Mouse (Mus musculus): ENCODE data around the gene Slc27a5. TPM values are rescaled to one million over a fixed set of nuclear protein-coding genes. Genes with fewer than 3 reads are reported as not detected.

Gene Slc27a5
- total RNA-seq, 2 experiments from 2014 or later: 0.15 to 0.22 TPM

GRCm38 (mm10) chr7:13015217-13015616 is 17.2 kb upstream of the Slc27a5 start:
- Histone ChIP-seq H3K27ac (no peak overlapping the region), H3K4me3 (no peak overlapping the region)
- TF ChIP-seq CTCF (conservative IDR thresholded peaks at IDR 0.05): no peak
- DNase-seq (ENCODE audit: low spot score in 2 of 2): no peak

- DNase-seq (ENCODE audit: low spot score in 2 of 2): no peak
- H3K27ac ChIP-seq: no peak overlapping the region
- no peak overlapping the region for H3K4me3 ChIP-seq
- no peak for TF ChIP-seq CTCF (conservative IDR thresholded peaks at IDR 0.05)
These were observed 16.4 kb upstream of the Slc27a5 start for GRCm38 (mm10) chr7:13014275-13014839.

- no peak overlapping the region for H3K27ac ChIP-seq
- no peak for DNase-seq (ENCODE audit: low spot score in 2 of 2)
- no peak overlapping the region for H3K4me3 ChIP-seq
- TF ChIP-seq CTCF (conservative IDR thresholded peaks at IDR 0.05): no peak
These were observed 15.7 kb upstream of the Slc27a5 start for GRCm38 (mm10) chr7:13013671-13014070.

GRCm38 (mm10) chr7:13010005-13010908 is 12.3 kb upstream of the Slc27a5 start, which contains the start of gene Zbtb45:
Gene Zbtb45 (minus strand): TSS chr7:13010034.
- DNase-seq (ENCODE audit: low spot score in 2 of 2): no peak
- no peak for TF ChIP-seq CTCF (conservative IDR thresholded peaks at IDR 0.05)
- H3K4me3 ChIP-seq: peak within 1 kb of the TSS; percentile 94
- peak within 1 kb of the TSS; percentile 99 for H3K27ac ChIP-seq

- H3K4me3 ChIP-seq: peak overlapping the region; percentile 94
- peak; percentile 89 to 92 for DNase-seq (ENCODE audit: low spot score in 2 of 2)
- TF ChIP-seq CTCF (conservative IDR thresholded peaks at IDR 0.05): peak; percentile 72
- H3K27ac ChIP-seq: peak overlapping the region; percentile 99
These were observed 11.4 kb upstream of the Slc27a5 start for GRCm38 (mm10) chr7:13009143-13010004.

- no peak for TF ChIP-seq CTCF (conservative IDR thresholded peaks at IDR 0.05)
- H3K4me3 ChIP-seq: peak overlapping the region; percentile 9; the same call in 1 of the 2 replicates
- peak in 1 of 2 experiments; percentile 45 for DNase-seq (ENCODE audit: low spot score in 2 of 2)
- no peak overlapping the region for H3K27ac ChIP-seq
These were observed 9.5 kb upstream of the Slc27a5 start for GRCm38 (mm10) chr7:13007341-13008092.

GRCm38 (mm10) chr7:13006531-13006930 is 8.5 kb upstream of the Slc27a5 start:
- Histone ChIP-seq H3K4me3 (no peak overlapping the region), H3K27ac (no peak overlapping the region)
- no peak for DNase-seq (ENCODE audit: low spot score in 2 of 2)
- no peak for TF ChIP-seq CTCF (conservative IDR thresholded peaks at IDR 0.05)

- no peak for DNase-seq (ENCODE audit: low spot score in 2 of 2)
- no peak overlapping the region for H3K4me3 ChIP-seq
- TF ChIP-seq CTCF (conservative IDR thresholded peaks at IDR 0.05): no peak
- H3K27ac ChIP-seq: no peak overlapping the region
These were observed 8.0 kb upstream of the Slc27a5 start for GRCm38 (mm10) chr7:13006011-13006410.

GRCm38 (mm10) chr7:13003380-13003779 is 5.4 kb upstream of the Slc27a5 start:
- peak; percentile 18; the same call in 1 of the 2 replicates for TF ChIP-seq CTCF (conservative IDR thresholded peaks at IDR 0.05)
- Histone ChIP-seq H3K27ac (no peak overlapping the region), H3K4me3 (no peak overlapping the region)
- DNase-seq (ENCODE audit: low spot score in 2 of 2): no peak

GRCm38 (mm10) chr7:13001584-13001983 is 3.6 kb upstream of the Slc27a5 start:
- Histone ChIP-seq H3K4me3 (no peak overlapping the region), H3K27ac (no peak overlapping the region)
- no peak for TF ChIP-seq CTCF (conservative IDR thresholded peaks at IDR 0.05)
- DNase-seq (ENCODE audit: low spot score in 2 of 2): no peak

GRCm38 (mm10) chr7:12998851-12999250 is 859 bp upstream of the Slc27a5 start, which contains the start of gene Trim28:
Gene Trim28 (plus strand): TSS chr7:12999114.
- Histone ChIP-seq H3K4me3 (no peak within 1 kb of the TSS), H3K27ac (no peak within 1 kb of the TSS)
- no peak for TF ChIP-seq CTCF (conservative IDR thresholded peaks at IDR 0.05)
- DNase-seq (ENCODE audit: low spot score in 2 of 2): no peak

GRCm38 (mm10) chr7:12997230-12997629 is 762 bp downstream of the Slc27a5 start:
- no peak for TF ChIP-seq CTCF (conservative IDR thresholded peaks at IDR 0.05)

More at GRCm38 (mm10) chr7:12997230-12997629, 762 bp downstream of the Slc27a5 start:
- DNase-seq (ENCODE audit: low spot score in 2 of 2): no peak
- no peak overlapping the region for H3K27ac ChIP-seq
- no peak overlapping the region for H3K4me3 ChIP-seq
